Mouse (Mus musculus): ENCODE measurements at regions not wholly inside any gene's neighbourhood (a gene's known extent, or its start where the extent isn't known, plus 50 kb on each side); places are given as distances from the start of the nearest gene placed in this dataset.

DNA sequence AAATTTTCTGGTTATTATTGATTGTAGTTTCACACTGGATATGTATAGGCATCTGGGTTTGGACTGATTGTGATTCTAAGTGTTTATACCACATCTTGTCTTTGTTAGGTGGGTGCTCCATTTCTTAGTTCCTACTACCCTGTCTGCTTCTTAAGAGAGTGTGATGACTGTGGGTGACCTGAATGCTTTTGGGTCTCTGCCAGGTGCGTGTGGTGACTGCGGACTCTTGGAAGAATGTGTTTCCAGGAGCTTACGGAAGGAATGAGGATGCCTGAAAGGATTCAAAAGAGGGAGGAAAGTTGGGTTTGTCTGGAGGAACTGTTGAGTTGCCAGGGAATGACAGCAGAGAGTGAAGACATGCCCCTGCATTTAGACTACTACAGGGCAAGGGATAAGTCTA lies 1322.5 kb upstream of the Lrrc6 start:
- Histone ChIP-seq H3K9ac (ENCODE audit: insufficient read depth, low read depth) (no peak overlapping the region), H3K27ac (ENCODE audit: insufficient read depth, low read depth) (no peak overlapping the region), H3K9me3 (replicated peaks; ENCODE audit: low read length) (no peaks in the 10 kb centered on the region), H3K36me3 (replicated peaks in 1 of 2; ENCODE audit: control insufficient read depth in 1 of 2, insufficient read depth in 1 of 2, low read length in 1 of 2) (no peaks in the 10 kb centered on the region), H3K4me1 (ENCODE audit: control insufficient read depth in 1 of 2, insufficient read depth in 2 of 2) (no peaks in the 10 kb centered on the region), H3K27me3 (replicated peaks) (no peaks in the 10 kb centered on the region), H3K4me3 (replicated peaks in 1 of 3; ENCODE audit: low read depth in 2 of 3, low read length in 2 of 3, poor library complexity in 1 of 3) (no peak overlapping the region), H3K79me2 (replicated peaks; ENCODE audit: control insufficient read depth, extremely low read depth, insufficient read depth, poor library complexity, severe bottlenecking) (no peaks in the 10 kb centered on the region), H3K4me2 (ENCODE audit: insufficient read depth, low read depth, poor library complexity, severe bottlenecking) (no peak overlapping the region)
- dilution Hi-C loops (cut with MboI; ENCODE audit: extremely low pct_ligation_motif_present, extremely low pct_unique_long_range_greater_than_20kb, low sequenced_read_pairs) = no loop called here
- no peak for DNase-seq (ENCODE audit: extremely low read depth)
- no peak for TF ChIP-seq MAX (IDR thresholded peaks at IDR 0.05; ENCODE audit: low read length)
- in situ Hi-C loops (cut with MboI; ENCODE audit: low pct_ligation_motif_present, low pct_unique_long_range_greater_than_20kb, low sequenced_read_pairs) = no loop called here

- H3K9me3 ChIP-seq (replicated peaks; ENCODE audit: low read length) = no peaks in the 10 kb centered on the region
- no peak overlapping the region for H3K4me3 ChIP-seq (replicated peaks in 1 of 3; ENCODE audit: low read depth in 2 of 3, low read length in 2 of 3, poor library complexity in 1 of 3)
- no peak overlapping the region for H3K27ac ChIP-seq (ENCODE audit: insufficient read depth, low read depth)
- in situ Hi-C loops (cut with MboI; ENCODE audit: low pct_ligation_motif_present, low pct_unique_long_range_greater_than_20kb, low sequenced_read_pairs) (no loop called here), dilution Hi-C loops (cut with MboI; ENCODE audit: extremely low pct_ligation_motif_present, extremely low pct_unique_long_range_greater_than_20kb, low sequenced_read_pairs) (no loop called here)
- no peak overlapping the region for H3K4me2 ChIP-seq (ENCODE audit: insufficient read depth, low read depth, poor library complexity, severe bottlenecking)
- DNase-seq (ENCODE audit: extremely low read depth) = no peak
- H3K9ac ChIP-seq (ENCODE audit: insufficient read depth, low read depth) = no peak overlapping the region
- H3K27me3 ChIP-seq (replicated peaks) = no peaks in the 10 kb centered on the region
- H3K4me1 ChIP-seq (ENCODE audit: control insufficient read depth in 1 of 2, insufficient read depth in 2 of 2) = peaks cover 2 to 5% of the 10 kb centered on the region in 2 experiments; a peak in 2 of 4 replicates
- H3K36me3 ChIP-seq (replicated peaks in 1 of 2; ENCODE audit: control insufficient read depth in 1 of 2, insufficient read depth in 1 of 2, low read length in 1 of 2) = no peaks in the 10 kb centered on the region
- H3K79me2 ChIP-seq (replicated peaks; ENCODE audit: control insufficient read depth, extremely low read depth, insufficient read depth, poor library complexity, severe bottlenecking) = no peaks in the 10 kb centered on the region
- TF ChIP-seq NELFE (IDR thresholded peaks at IDR 0.05; ENCODE audit: low read depth, low read length) = no peak
- TF ChIP-seq BHLHE40 (IDR thresholded peaks at IDR 0.05; ENCODE audit: low read depth, low read length) = no peak
- TF ChIP-seq HCFC1 (IDR thresholded peaks at IDR 0.05; ENCODE audit: low read depth, low read length) = no peak
- TF ChIP-seq JUN (IDR thresholded peaks at IDR 0.05; ENCODE audit: insufficient read depth, low read depth, low read length) = no peak
- TF ChIP-seq USF1 (IDR thresholded peaks at IDR 0.05; ENCODE audit: low read depth, low read length) = no peak
- no peak for TF ChIP-seq PAX5 (IDR thresholded peaks at IDR 0.05; ENCODE audit: low read length)
- no peak for TF ChIP-seq NRF1 (IDR thresholded peaks at IDR 0.05; ENCODE audit: low read depth, low read length)
- no peak for TF ChIP-seq MAZ (IDR thresholded peaks at IDR 0.05; ENCODE audit: low read depth, low read length)
- TF ChIP-seq USF2 (conservative IDR thresholded peaks at IDR 0.05; ENCODE audit: low read depth, low read length) = no peak
- TF ChIP-seq ZMIZ1 (IDR thresholded peaks at IDR 0.05; ENCODE audit: low read depth, low read length) = no peak
- TF ChIP-seq ZNF384 (IDR thresholded peaks at IDR 0.05; ENCODE audit: low read depth, low read length) = no peak
- no peak for TF ChIP-seq IRF4 (IDR thresholded peaks at IDR 0.05; ENCODE audit: low read depth, low read length)
- TF ChIP-seq RCOR1 (conservative IDR thresholded peaks at IDR 0.05; ENCODE audit: low read depth, low read length) = no peak
These were observed 1299.2 kb upstream of the Lrrc6 start for GRCm38 (mm10) chr15:67799871-67800270.

DNA sequence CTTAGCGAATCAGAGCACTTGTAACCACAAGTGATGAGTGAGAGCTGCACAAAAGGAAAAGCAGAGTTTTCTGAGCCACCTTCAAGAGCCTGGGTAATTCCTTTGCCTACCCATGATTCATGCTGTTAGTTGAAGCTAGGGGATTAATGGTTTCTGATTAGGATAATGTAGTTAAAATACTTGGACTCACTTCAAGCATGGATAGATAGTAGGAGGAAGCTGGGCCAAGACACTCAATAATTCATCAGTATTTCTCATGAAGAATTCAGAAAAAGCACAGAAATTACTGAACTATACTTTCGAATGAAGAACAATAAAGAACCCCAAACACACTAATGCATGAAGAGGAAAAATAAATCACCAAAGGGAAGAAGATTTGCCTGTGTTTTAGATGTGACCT lies 1294.9 kb upstream of the Lrrc6 start:
- no peak overlapping the region for H3K9ac ChIP-seq (ENCODE audit: insufficient read depth, low read depth)
- H3K27ac ChIP-seq (ENCODE audit: insufficient read depth, low read depth) = no peak overlapping the region
- no peak overlapping the region for H3K4me3 ChIP-seq (replicated peaks in 1 of 3; ENCODE audit: low read depth in 2 of 3, low read length in 2 of 3, poor library complexity in 1 of 3)
- H3K36me3 ChIP-seq (replicated peaks in 1 of 2; ENCODE audit: control insufficient read depth in 1 of 2, insufficient read depth in 1 of 2, low read length in 1 of 2) = no peaks in the 10 kb centered on the region
- peaks cover 2 to 5% of the 10 kb centered on the region in 2 experiments; a peak in 2 of 4 replicates for H3K4me1 ChIP-seq (ENCODE audit: control insufficient read depth in 1 of 2, insufficient read depth in 2 of 2)
- TF ChIP-seq MAFK (IDR thresholded peaks at IDR 0.05; ENCODE audit: insufficient replicate concordance, low read length) (no peak), ELF1 (IDR thresholded peaks at IDR 0.05; ENCODE audit: low read depth, low read length) (no peak), TBP (conservative IDR thresholded peaks at IDR 0.05; ENCODE audit: low read depth, low read length) (no peak)
- no peaks in the 10 kb centered on the region for H3K9me3 ChIP-seq (replicated peaks; ENCODE audit: low read length)
- no peak for DNase-seq (ENCODE audit: extremely low read depth)
- no peak overlapping the region for H3K4me2 ChIP-seq (ENCODE audit: insufficient read depth, low read depth, poor library complexity, severe bottlenecking)
- dilution Hi-C loops (cut with MboI; ENCODE audit: extremely low pct_ligation_motif_present, extremely low pct_unique_long_range_greater_than_20kb, low sequenced_read_pairs) = no loop called here
- no peaks in the 10 kb centered on the region for H3K27me3 ChIP-seq (replicated peaks)
- in situ Hi-C loops (cut with MboI; ENCODE audit: low pct_ligation_motif_present, low pct_unique_long_range_greater_than_20kb, low sequenced_read_pairs) = no loop called here
- no peaks in the 10 kb centered on the region for H3K79me2 ChIP-seq (replicated peaks; ENCODE audit: control insufficient read depth, extremely low read depth, insufficient read depth, poor library complexity, severe bottlenecking)

All from CH12.LX (cell line).